Mouse (Mus musculus) megakaryocyte, embryonic 14.5 days (primary cell): Measurements from ENCODE around the gene Trim28.

Source experiments
- FLI1 ChIP-seq: IDR thresholded peaks from 2 replicates; pipeline ENCODE4 v1.6.1; 2012; ENCODE audit warnings: low read length, inconsistent platforms, mixed read lengths
- GATA1 ChIP-seq: IDR thresholded peaks from 3 replicates; pipeline ENCODE4 v1.6.1; 2012; ENCODE audit warnings: mixed read lengths, low read length, inconsistent platforms, borderline replicate concordance

DNA sequence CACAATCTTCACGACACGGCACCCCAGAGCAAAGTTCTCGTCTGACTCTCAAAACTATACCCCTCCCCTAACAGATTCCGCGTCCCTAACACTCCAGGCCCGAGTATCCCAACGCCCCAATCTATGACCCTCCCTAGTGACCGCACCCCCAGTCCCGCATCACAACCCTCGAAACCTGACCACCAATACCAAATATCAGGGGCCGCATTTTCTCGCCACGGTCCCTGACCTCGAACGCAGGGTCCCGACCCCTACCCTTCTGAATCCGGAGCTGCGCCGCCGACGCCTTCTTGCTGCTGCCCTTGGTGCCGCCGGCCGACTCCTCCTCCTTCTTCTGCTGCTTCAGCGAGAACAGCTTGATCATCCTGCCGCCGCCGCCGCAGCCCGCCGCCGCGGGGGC, 38.5 kb downstream of the Trim28 start:
- TF ChIP-seq FLI1 (no peak), GATA1 (no peak)
